Mouse (Mus musculus) hindbrain, embryonic 16.5 days (tissue): Measurements from ENCODE around the gene 1700003E16Rik. TPM values are rescaled to one million over a fixed set of nuclear protein-coding genes. Genes with fewer than 3 reads are reported as not detected.

Experiments used
- ATAC-seq: fragments of 200-750 bp; cut with Nextera tagmentation; 2 replicates; pipeline ENCODE4 v1.8.0; 2017; ENCODE audit warnings: moderate TSS enrichment, moderate library complexity
- H3K27ac ChIP-seq: fragments of 300-500 bp; sonication (generic); 2 replicates; pipeline ENCODE4 v1.5.1; 2014; ENCODE audit warnings: low read depth, mild to moderate bottlenecking, control low read depth, low read length, moderate library complexity
- H3K27me3 ChIP-seq: fragments of 300-500 bp; sonication (generic); replicated peaks from 2 replicates; pipeline ENCODE4 v1.6.1; 2014; ENCODE audit warnings: low read length; ENCODE audit not compliant: control insufficient read depth, insufficient read depth
- H3K36me3 ChIP-seq: fragments of 300-500 bp; sonication (generic); 2 replicates; pipeline ENCODE4 v1.6.1; 2014; ENCODE audit warnings: mild to moderate bottlenecking, low read length, moderate library complexity, mixed read lengths; ENCODE audit not compliant: control insufficient read depth, insufficient read depth
- H3K4me1 ChIP-seq: fragments of 300-500 bp; sonication (generic); 2 replicates; pipeline ENCODE4 v1.6.1; 2014; ENCODE audit warnings: low read depth, low read length; ENCODE audit not compliant: control insufficient read depth, insufficient read depth
- H3K4me2 ChIP-seq: fragments of 300-500 bp; sonication (generic); 2 replicates; pipeline ENCODE4 v1.6.1; 2014; ENCODE audit warnings: mild to moderate bottlenecking, low read length, control low read depth, moderate library complexity
- H3K4me3 ChIP-seq: fragments of 300-500 bp; sonication (generic); 2 replicates; pipeline ENCODE4 v1.5.1; 2014; ENCODE audit warnings: mild to moderate bottlenecking, low read length, control low read depth, moderate library complexity
- H3K9ac ChIP-seq: fragments of 300-500 bp; sonication (generic); 2 replicates; pipeline ENCODE4 v1.6.1; 2014; ENCODE audit warnings: low read depth, mild to moderate bottlenecking, control low read depth, low read length, moderate library complexity
- H3K9me3 ChIP-seq: fragments of 300-500 bp; sonication (generic); 2 replicates; pipeline ENCODE4 v1.6.1; 2014; ENCODE audit warnings: mild to moderate bottlenecking, low read length, moderate library complexity; ENCODE audit not compliant: control insufficient read depth
- WGBS: fragments of 180-500 bp; shearing (Covaris S2); extraction: QIAGEN DNeasy Blood & Tissue Kit; methylation state at CpG from one replicate; pipeline ENCODE4 v1.1.7; 2014; 5-methylcytosine and 5-hydroxymethylcytosine counted together
- polyA plus RNA-seq: library from polyadenylated mRNA; unstranded; fragments of >200 nt; fragmentation: Nextera tagmentation; extraction: Ambion mirVana; gene quantifications from 2 replicates; pipeline ENCODE4 v1.2.1, GENCODE M21; 2015

The 1700003E16Rik gene
- polyA plus RNA-seq, 1 experiment from 2014 or later, result 12.9 TPM

GRCm38 (mm10) chr6:83205851-83206250 lies 49.6 kb downstream of the 1700003E16Rik start:
- 89% methylated on average over 3 of the region's 3 CpGs for WGBS
- Histone ChIP-seq H3K4me2 (no peak overlapping the region), H3K9ac (no peak overlapping the region), H3K4me3 (no peak overlapping the region), H3K27ac (no peak overlapping the region), H3K27me3 (no peaks in the 10 kb centered on the region), H3K36me3 (no peaks in the 10 kb centered on the region), H3K4me1 (peaks cover 3% of the 10 kb centered on the region; the same call in 1 of the 2 replicates), H3K9me3 (no peaks in the 10 kb centered on the region)
- ATAC-seq, result no peak

- Histone ChIP-seq H3K27me3 (no peaks in the 10 kb centered on the region), H3K4me3 (no peak overlapping the region), H3K4me2 (no peak overlapping the region), H3K4me1 (peaks cover 3% of the 10 kb centered on the region; the same call in 1 of the 2 replicates), H3K9ac (no peak overlapping the region), H3K36me3 (no peaks in the 10 kb centered on the region), H3K27ac (no peak overlapping the region), H3K9me3 (no peaks in the 10 kb centered on the region)
- no peak for ATAC-seq
- 78% methylated on average over 11 of the region's 11 CpGs for WGBS
Measured at GRCm38 (mm10) chr6:83206321-83206720, 50.1 kb downstream of the 1700003E16Rik start.

- Histone ChIP-seq H3K36me3 (no peaks in the 10 kb centered on the region), H3K27me3 (no peaks in the 10 kb centered on the region), H3K9ac (no peak overlapping the region), H3K27ac (no peak overlapping the region), H3K4me3 (no peak overlapping the region), H3K9me3 (no peaks in the 10 kb centered on the region), H3K4me2 (no peak overlapping the region), H3K4me1 (peaks cover 3% of the 10 kb centered on the region; the same call in 1 of the 2 replicates)
- WGBS, result 69% methylated on average over 9 of the region's 9 CpGs
- no peak for ATAC-seq
Measured at GRCm38 (mm10) chr6:83207361-83208049, 51.3 kb downstream of the 1700003E16Rik start.

- H3K27me3 ChIP-seq, result no peaks in the 10 kb centered on the region
- no peak overlapping the region for H3K9ac ChIP-seq
- no peaks in the 10 kb centered on the region for H3K9me3 ChIP-seq
- no peaks in the 10 kb centered on the region for H3K36me3 ChIP-seq
- no peak overlapping the region for H3K27ac ChIP-seq
- ATAC-seq, result no peak
- H3K4me1 ChIP-seq, result peaks cover 3% of the 10 kb centered on the region; the same call in 1 of the 2 replicates
- 83% methylated on average over 2 of the region's 2 CpGs for WGBS
- H3K4me3 ChIP-seq, result no peak overlapping the region
- H3K4me2 ChIP-seq, result no peak overlapping the region
Measured at GRCm38 (mm10) chr6:83208050-83208400, 51.8 kb downstream of the 1700003E16Rik start.

GRCm38 (mm10) chr6:83210495-83210894 lies 54.3 kb downstream of the 1700003E16Rik start:
- no peak overlapping the region for H3K27ac ChIP-seq
- H3K4me1 ChIP-seq, result peaks cover 3% of the 10 kb centered on the region; the same call in 1 of the 2 replicates
- WGBS, result 24% methylated on average over 2 of the region's 2 CpGs
- H3K4me2 ChIP-seq, result no peak overlapping the region
- no peak for ATAC-seq
- H3K9ac ChIP-seq, result no peak overlapping the region
- H3K27me3 ChIP-seq, result no peaks in the 10 kb centered on the region
- no peaks in the 10 kb centered on the region for H3K36me3 ChIP-seq
- H3K4me3 ChIP-seq, result no peak overlapping the region
- no peaks in the 10 kb centered on the region for H3K9me3 ChIP-seq

GRCm38 (mm10) chr6:83211526-83211925 lies 55.3 kb downstream of the 1700003E16Rik start:
- Histone ChIP-seq H3K4me2 (no peak overlapping the region), H3K4me3 (no peak overlapping the region), H3K36me3 (no peaks in the 10 kb centered on the region), H3K4me1 (peaks cover 3% of the 10 kb centered on the region; the same call in 1 of the 2 replicates), H3K9ac (no peak overlapping the region), H3K27me3 (no peaks in the 10 kb centered on the region), H3K9me3 (no peaks in the 10 kb centered on the region), H3K27ac (no peak overlapping the region)
- 19% methylated on average over 5 of the region's 5 CpGs for WGBS
- ATAC-seq, result no peak

Other genes starting within 250 kb of the 1700003E16Rik start
- gene Sema4f, start 216.6 kb upstream of the 1700003E16Rik start, polyA plus RNA-seq, result 21.9 and 24.8 TPM in 2 replicates
- 0.41 TPM in 1 of 2 replicates, not detected in the other for gene M1ap, start 209.5 kb upstream of the 1700003E16Rik start, polyA plus RNA-seq
- gene Dok1, start 122.9 kb upstream of the 1700003E16Rik start, polyA plus RNA-seq, result 2.1 and 2.2 TPM in 2 replicates
- gene Loxl3, start 122.2 kb upstream of the 1700003E16Rik start, polyA plus RNA-seq, result 7.1 and 8.5 TPM in 2 replicates
- 179 and 193 TPM in 2 replicates for gene Aup1, start 101.9 kb upstream of the 1700003E16Rik start, polyA plus RNA-seq
- 85.6 and 88.5 TPM in 2 replicates for gene Htra2, start 101.1 kb upstream of the 1700003E16Rik start, polyA plus RNA-seq
- gene Dqx1, start 98.6 kb upstream of the 1700003E16Rik start, polyA plus RNA-seq, result 0.28 and 0.71 TPM in 2 replicates
- 0.16 and 0.40 TPM in 2 replicates for gene Tlx2, start 86.1 kb upstream of the 1700003E16Rik start, polyA plus RNA-seq
- 45.2 and 48.8 TPM in 2 replicates for gene Pcgf1, start 78.5 kb upstream of the 1700003E16Rik start, polyA plus RNA-seq
- not detected in 2 replicates for gene Lbx2, start 70.0 kb upstream of the 1700003E16Rik start, polyA plus RNA-seq
- gene Ccdc142, start 54.8 kb upstream of the 1700003E16Rik start, polyA plus RNA-seq, result 4.2 and 6.1 TPM in 2 replicates
- 4.9 TPM in 2 replicates for gene Gm42688, start 54.8 kb upstream of the 1700003E16Rik start, polyA plus RNA-seq
- gene Mrpl53, start 47.4 kb upstream of the 1700003E16Rik start, polyA plus RNA-seq, result 107 and 117 TPM in 2 replicates
- 6.4 and 21.1 TPM in 2 replicates for gene Mogs, start 40.9 kb upstream of the 1700003E16Rik start, polyA plus RNA-seq
- 146 and 148 TPM in 2 replicates for gene Wbp1, start 34.8 kb upstream of the 1700003E16Rik start, polyA plus RNA-seq
- gene Ino80b, start 31.0 kb upstream of the 1700003E16Rik start, polyA plus RNA-seq, result 13.5 and 14.7 TPM in 2 replicates
- gene Rtkn, start 20.9 kb upstream of the 1700003E16Rik start, polyA plus RNA-seq, result 18.9 and 20.3 TPM in 2 replicates
- 19.3 and 21.1 TPM in 2 replicates for gene Wdr54, start within 50 bp of the 1700003E16Rik start, polyA plus RNA-seq
- 155 and 167 TPM in 2 replicates for gene Dctn1, start 9.5 kb downstream of the 1700003E16Rik start, polyA plus RNA-seq
- gene Slc4a5, start 63.4 kb downstream of the 1700003E16Rik start, polyA plus RNA-seq, result 2.5 and 2.8 TPM in 2 replicates
- gene Mthfd2, start 169.5 kb downstream of the 1700003E16Rik start, polyA plus RNA-seq, result 33.4 and 34.3 TPM in 2 replicates
- 19.4 and 23.9 TPM in 2 replicates for gene Mob1a, start 169.6 kb downstream of the 1700003E16Rik start, polyA plus RNA-seq
- 55.8 and 64.3 TPM in 2 replicates for gene Bola3, start 192.7 kb downstream of the 1700003E16Rik start, polyA plus RNA-seq